Mouse (Mus musculus): ENCODE data around the gene Zfp648.

Zfp648 gene

GRCm38 (mm10) chr1:154200955-154201722 is at the start of gene Zfp648:
TSS of gene Zfp648 (plus strand) at chr1:154201187.
- no peak for DNase-seq

GRCm38 (mm10) chr1:154152539-154152938 is 48.4 kb upstream of the Zfp648 start:
- no peak for DNase-seq

GRCm38 (mm10) chr1:154153800-154154199 is 47.2 kb upstream of the Zfp648 start:
- DNase-seq = no peak

- DNase-seq = peak; percentile 32
Measured at GRCm38 (mm10) chr1:154156177-154157062, 44.6 kb upstream of the Zfp648 start.

GRCm38 (mm10) chr1:154157131-154157530 is 43.9 kb upstream of the Zfp648 start:
- DNase-seq = no peak

- DNase-seq = no peak
Measured at GRCm38 (mm10) chr1:154167696-154168095, 33.3 kb upstream of the Zfp648 start.

GRCm38 (mm10) chr1:154175334-154175733 is 25.7 kb upstream of the Zfp648 start:
- no peak for DNase-seq

GRCm38 (mm10) chr1:154177781-154178180 is 23.2 kb upstream of the Zfp648 start:
- DNase-seq = no peak

GRCm38 (mm10) chr1:154178541-154179155 is 22.3 kb upstream of the Zfp648 start:
- DNase-seq = no peak

- peak; percentile 55 for DNase-seq
Measured at GRCm38 (mm10) chr1:154180952-154181351, 20.0 kb upstream of the Zfp648 start.

GRCm38 (mm10) chr1:154182396-154183076 is 18.5 kb upstream of the Zfp648 start:
- DNase-seq = no peak

- DNase-seq = no peak
Measured at GRCm38 (mm10) chr1:154183077-154183751, 17.8 kb upstream of the Zfp648 start.

- no peak for DNase-seq
Measured at GRCm38 (mm10) chr1:154188229-154188628, 12.8 kb upstream of the Zfp648 start.

- DNase-seq = no peak
Measured at GRCm38 (mm10) chr1:154188631-154189030, 12.4 kb upstream of the Zfp648 start.

GRCm38 (mm10) chr1:154189842-154190530 is 11.0 kb upstream of the Zfp648 start:
- peak; percentile 29 for DNase-seq

GRCm38 (mm10) chr1:154198896-154199295 is 2.1 kb upstream of the Zfp648 start:
- no peak for DNase-seq

GRCm38 (mm10) chr1:154202580-154202979 is 1.6 kb downstream of the Zfp648 start:
- peak; percentile 33 for DNase-seq

- DNase-seq = no peak
Measured at GRCm38 (mm10) chr1:154203386-154203785, 2.4 kb downstream of the Zfp648 start.

GRCm38 (mm10) chr1:154204652-154205573 is 3.9 kb downstream of the Zfp648 start:
- no peak for DNase-seq

- DNase-seq = no peak
Measured at GRCm38 (mm10) chr1:154219991-154220390, 19.0 kb downstream of the Zfp648 start.

Data from cerebellum, adult 11-12 months (tissue).